Mouse (Mus musculus): ENCODE data around the gene Ppp3ca. TPM values are rescaled to one million over a fixed set of nuclear protein-coding genes. Genes with fewer than 3 reads are reported as not detected.

Gene Ppp3ca
- total and polyA plus RNA-seq, 3 experiments: 17.4 to 40.6 (median 32.0) TPM

GRCm38 (mm10) chr3:136744295-136744897 lies 74.5 kb downstream of the Ppp3ca start:
- Histone ChIP-seq H3K9me3 (replicated peaks; ENCODE audit: insufficient read depth, low read length) (no peaks in the 10 kb centered on the region), H3K27me3 (ENCODE audit: control insufficient read depth in 1 of 2, insufficient read depth in 2 of 2, low read length in 2 of 2) (no peaks in the 10 kb centered on the region), H3K79me2 (ENCODE audit: control insufficient read depth, insufficient read depth, low read length, poor library complexity) (peaks cover 9% of the 10 kb centered on the region; the same call in 1 of the 2 replicates), H3K27ac (ENCODE audit: control insufficient read depth, low read depth, low read length) (no peak overlapping the region), H3K4me1 (ENCODE audit: control insufficient read depth in 1 of 2, insufficient read depth in 2 of 2, low read length in 2 of 2) (peaks cover 9 to 22% of the 10 kb centered on the region in 2 experiments), H3K9ac (ENCODE audit: control insufficient read depth, low read depth, low read length, poor library complexity, severe bottlenecking) (no peak overlapping the region), H3K4me3 (ENCODE audit: control insufficient read depth in 1 of 2, insufficient read depth in 1 of 2, low read depth in 2 of 2, low read length in 2 of 2) (no peak overlapping the region), H3K36me3 (ENCODE audit: control insufficient read depth in 1 of 2, insufficient read depth in 2 of 2, low read length in 2 of 2) (peaks cover 0 to 24% of the 10 kb centered on the region in 2 experiments; a peak in 2 of 4 replicates)
- DNase-seq (ENCODE audit: low read depth, low spot score): no peak
- no peak for TF ChIP-seq NRF1 (IDR thresholded peaks at IDR 0.05; ENCODE audit: insufficient read depth, low read depth, low read length, poor library complexity, severe bottlenecking)
- TF ChIP-seq TCF12 (IDR thresholded peaks at IDR 0.05; ENCODE audit: low read depth, low read length): no peak
- TF ChIP-seq MAX (IDR thresholded peaks at IDR 0.05; ENCODE audit: low read length): no peak
- no peak for TF ChIP-seq NELFE (IDR thresholded peaks at IDR 0.05; ENCODE audit: low read depth, low read length)
- no peak for TF ChIP-seq ZKSCAN1 (IDR thresholded peaks at IDR 0.05; ENCODE audit: low read depth, low read length)
- no peak for TF ChIP-seq MXI1 (IDR thresholded peaks at IDR 0.05; ENCODE audit: low read depth, low read length)
- TF ChIP-seq ETS1 (IDR thresholded peaks at IDR 0.05; ENCODE audit: low read depth, low read length): no peak

GRCm38 (mm10) chr3:136745456-136745855 lies 75.5 kb downstream of the Ppp3ca start:
- DNase-seq (ENCODE audit: low read depth, low spot score): no peak
- Histone ChIP-seq H3K9me3 (replicated peaks; ENCODE audit: insufficient read depth, low read length) (no peaks in the 10 kb centered on the region), H3K4me1 (ENCODE audit: control insufficient read depth in 1 of 2, insufficient read depth in 2 of 2, low read length in 2 of 2) (peaks cover 9 to 22% of the 10 kb centered on the region in 2 experiments), H3K79me2 (ENCODE audit: control insufficient read depth, insufficient read depth, low read length, poor library complexity) (peaks cover 9% of the 10 kb centered on the region; the same call in 1 of the 2 replicates), H3K27me3 (ENCODE audit: control insufficient read depth in 1 of 2, insufficient read depth in 2 of 2, low read length in 2 of 2) (no peaks in the 10 kb centered on the region), H3K27ac (ENCODE audit: control insufficient read depth, low read depth, low read length) (no peak overlapping the region), H3K9ac (ENCODE audit: control insufficient read depth, low read depth, low read length, poor library complexity, severe bottlenecking) (no peak overlapping the region), H3K4me3 (ENCODE audit: control insufficient read depth in 1 of 2, insufficient read depth in 1 of 2, low read depth in 2 of 2, low read length in 2 of 2) (no peak overlapping the region), H3K36me3 (ENCODE audit: control insufficient read depth in 1 of 2, insufficient read depth in 2 of 2, low read length in 2 of 2) (peaks cover 0 to 24% of the 10 kb centered on the region in 2 experiments; a peak in 2 of 4 replicates)
- no peak for TF ChIP-seq EP300 (IDR thresholded peaks at IDR 0.05; ENCODE audit: low read depth in 1 of 2, low read length in 2 of 2)
- TF ChIP-seq ZKSCAN1 (IDR thresholded peaks at IDR 0.05; ENCODE audit: low read depth, low read length): no peak
- TF ChIP-seq USF1 (IDR thresholded peaks at IDR 0.05; ENCODE audit: low read depth, low read length): no peak
- no peak for TF ChIP-seq UBTF (IDR thresholded peaks at IDR 0.05; ENCODE audit: borderline replicate concordance, insufficient read depth, low read depth, low read length)
- TF ChIP-seq MYC (IDR thresholded peaks at IDR 0.05; ENCODE audit: low read depth, low read length): no peak
- TF ChIP-seq GABPA (IDR thresholded peaks at IDR 0.05; ENCODE audit: low read depth, low read length): no peak
- no peak for TF ChIP-seq MXI1 (IDR thresholded peaks at IDR 0.05; ENCODE audit: low read depth, low read length)
- no peak for TF ChIP-seq SMC3 (IDR thresholded peaks at IDR 0.05; ENCODE audit: low read depth, low read length)
- TF ChIP-seq NRF1 (IDR thresholded peaks at IDR 0.05; ENCODE audit: insufficient read depth, low read depth, low read length, poor library complexity, severe bottlenecking): no peak
- no peak for TF ChIP-seq TCF12 (IDR thresholded peaks at IDR 0.05; ENCODE audit: low read depth, low read length)
- TF ChIP-seq CHD2 (IDR thresholded peaks at IDR 0.05; ENCODE audit: low read length): no peak
- no peak for TF ChIP-seq E2F4 (IDR thresholded peaks at IDR 0.05; ENCODE audit: borderline replicate concordance, low read depth, low read length)
- no peak for TF ChIP-seq MYB (IDR thresholded peaks at IDR 0.05; ENCODE audit: low read depth, low read length)
- no peak for TF ChIP-seq ZC3H11A (IDR thresholded peaks at IDR 0.05; ENCODE audit: low read depth, low read length)
- no peak for TF ChIP-seq GATA1 (IDR thresholded peaks at IDR 0.05; ENCODE audit: low read depth, low read length)
- no peak for TF ChIP-seq JUND (IDR thresholded peaks at IDR 0.05; ENCODE audit: low read depth, low read length)
- TF ChIP-seq RAD21 (IDR thresholded peaks at IDR 0.05; ENCODE audit: low read depth, low read length): no peak

All from MEL (cell line).